Mouse (Mus musculus): ENCODE measurements around the gene Arrb1. TPM values are rescaled to one million over a fixed set of nuclear protein-coding genes. Genes with fewer than 3 reads are reported as not detected.

Arrb1 gene
- polyA plus RNA-seq, 2 experiments from 2014 or later: 12.3 to 22.0 TPM

DNA sequence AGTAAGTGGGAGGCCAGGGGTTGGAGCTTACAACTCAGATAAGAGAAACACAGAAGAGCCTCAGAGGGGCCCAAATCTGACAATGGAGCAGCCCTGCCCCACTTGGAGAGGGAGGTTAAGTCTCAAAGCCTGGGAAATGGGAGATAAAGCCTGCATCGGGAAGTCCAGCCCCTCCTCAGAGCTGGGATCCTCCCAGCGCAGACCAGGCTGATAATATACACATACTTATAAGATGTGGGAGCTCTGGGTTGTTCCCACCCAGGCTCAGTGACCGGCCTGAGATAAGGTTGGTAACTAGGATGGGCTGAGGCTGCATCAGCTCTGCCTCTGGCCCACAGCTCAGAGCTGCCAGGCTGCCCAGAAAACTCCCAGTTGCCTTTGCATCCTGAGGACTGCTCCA, 106.8 kb downstream of the Arrb1 start:
- ATAC-seq: no peak

DNA sequence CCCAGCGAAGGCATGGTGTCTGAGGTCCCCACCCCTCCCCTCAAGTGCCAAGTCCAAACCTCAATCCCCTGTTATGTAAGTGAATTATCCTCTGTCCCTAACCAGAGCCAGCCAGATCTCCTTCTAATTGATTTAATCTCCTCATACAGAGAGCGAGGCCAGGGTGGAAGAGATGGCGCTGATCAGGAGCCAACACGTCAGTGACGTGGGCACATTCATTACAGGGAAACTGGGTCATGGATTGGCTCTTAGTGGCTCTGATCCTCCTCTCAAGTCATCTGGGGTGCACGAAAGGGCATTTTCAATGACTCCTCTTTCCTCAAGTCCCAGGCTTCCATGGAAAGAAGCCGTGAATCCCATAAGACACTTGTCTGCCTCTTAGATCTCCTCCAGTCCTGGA, 109.4 kb downstream of the Arrb1 start:
- ATAC-seq: no peak

DNA sequence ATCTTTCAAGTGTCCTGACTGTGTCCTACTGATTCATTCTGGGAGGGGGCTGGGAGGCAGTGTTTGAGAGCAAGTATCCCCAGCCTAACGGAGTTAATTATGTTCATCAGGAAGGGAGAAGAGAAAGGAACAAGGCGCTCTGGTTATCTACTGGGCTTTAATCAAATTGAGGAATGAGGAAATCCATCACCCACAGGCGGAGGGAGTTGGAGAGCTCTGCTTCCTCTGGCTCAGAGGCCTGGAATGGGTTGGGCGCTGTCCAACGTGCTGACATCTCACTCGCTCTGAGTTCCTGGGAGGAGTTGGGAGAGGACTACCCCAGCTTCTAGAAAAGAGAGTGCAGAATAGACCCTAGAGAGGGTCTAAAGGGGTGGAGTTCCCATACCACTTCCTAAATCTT, 113.4 kb downstream of the Arrb1 start:
- no peak for ATAC-seq

DNA sequence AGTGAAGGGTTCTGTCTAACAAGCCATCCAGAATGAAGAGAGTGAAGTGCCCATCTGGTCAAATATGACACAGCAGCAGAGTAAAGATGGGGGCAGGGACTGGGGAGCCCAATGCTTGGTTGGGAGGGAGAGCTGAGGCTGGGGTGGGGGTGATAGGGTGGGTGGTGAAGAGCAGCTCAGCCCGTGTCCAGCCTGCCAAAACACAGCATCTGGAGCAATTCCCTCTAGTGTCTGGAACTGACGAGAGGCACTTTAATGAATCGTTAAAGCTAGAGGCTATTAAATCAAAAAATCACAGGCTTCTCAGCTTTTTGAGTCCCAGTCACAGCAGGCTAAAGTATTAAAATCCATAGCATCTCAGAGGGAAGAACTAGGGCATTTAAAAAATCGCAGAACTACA, 114.3 kb downstream of the Arrb1 start:
- ATAC-seq: no peak

- no peak for ATAC-seq
Measured at GRCm38 (mm10) chr7:99654244-99654643, 119.0 kb downstream of the Arrb1 start.

Other genes with a start within 250 kb of the Arrb1 start
- under 1 TPM in 1 of 2 experiments, not detected in 1; 0.15 TPM for gene Serpinh1, start 182.2 kb upstream of the Arrb1 start, polyA plus RNA-seq (2017; shearing (Covaris generic))
- gene Gdpd5, start 154.1 kb upstream of the Arrb1 start, polyA plus RNA-seq (2017; shearing (Covaris generic)): 10 to 100 TPM; 13.6 to 21.0 TPM
- not detected for gene Klhl35, start 69.5 kb upstream of the Arrb1 start, polyA plus RNA-seq (2017; shearing (Covaris generic))
- 1,000 to 10,000 TPM; 2,515 to 4,056 TPM for gene Rps3, start 51.7 kb upstream of the Arrb1 start, polyA plus RNA-seq (2017; shearing (Covaris generic))
- gene Tpbgl, start 91.6 kb downstream of the Arrb1 start, polyA plus RNA-seq (2017; shearing (Covaris generic)): under 1 TPM; 0.25 to 0.35 TPM
- gene Slco2b1, start 175.9 kb downstream of the Arrb1 start, polyA plus RNA-seq (2017; shearing (Covaris generic)): under 1 TPM in 1 of 2 experiments, not detected in 1; 0.37 TPM
- gene Olfr520, start 194.8 kb downstream of the Arrb1 start, polyA plus RNA-seq (2017; shearing (Covaris generic)): not detected
- gene Olfr521, start 228.0 kb downstream of the Arrb1 start, polyA plus RNA-seq (2017; shearing (Covaris generic)): not detected